Mouse (Mus musculus) midbrain, embryonic 11.5 days (tissue): ENCODE data around the gene Chd2. TPM values are rescaled to one million over a fixed set of nuclear protein-coding genes. Genes with fewer than 3 reads are reported as not detected.
A peak's percentile ranks its signal among the peaks of the same experiment; 100 is the strongest.

Experiments
- ATAC-seq: fragments of 200-750 bp; cut with Nextera tagmentation; 2 replicates; pipeline ENCODE4 v1.8.0; 2017; ENCODE audit warnings: moderate TSS enrichment, moderate library complexity; ENCODE audit not compliant: low FRiP score
- DNase-seq: peaks from one replicate; pipeline ENCODE4 v3.0.0; 2015; ENCODE audit warnings: low spot score; ENCODE audit errors: missing footprints
- H3K27ac ChIP-seq: fragments of 300-500 bp; sonication (generic); 2 replicates; pipeline ENCODE4 v1.5.1; 2014; ENCODE audit warnings: low read depth, low read length
- H3K27me3 ChIP-seq: fragments of 300-500 bp; sonication (generic); 2 replicates; pipeline ENCODE4 v1.6.1; 2014; ENCODE audit warnings: mild to moderate bottlenecking, low read length, moderate library complexity, mixed read lengths; ENCODE audit not compliant: control insufficient read depth, insufficient read depth
- H3K36me3 ChIP-seq: fragments of 300-500 bp; sonication (generic); 2 replicates; pipeline ENCODE4 v1.6.1; 2014; ENCODE audit warnings: mild to moderate bottlenecking, low read length, moderate library complexity, mixed read lengths; ENCODE audit not compliant: control insufficient read depth, insufficient read depth
- H3K4me1 ChIP-seq: fragments of 300-500 bp; sonication (generic); 2 replicates; pipeline ENCODE4 v1.6.1; 2014; ENCODE audit warnings: low read length; ENCODE audit not compliant: control insufficient read depth, insufficient read depth
- H3K4me2 ChIP-seq: fragments of 300-500 bp; sonication (generic); 2 replicates; pipeline ENCODE4 v1.6.1; 2014; ENCODE audit warnings: mild to moderate bottlenecking, moderate library complexity
- H3K4me3 ChIP-seq: fragments of 300-500 bp; sonication (generic); 2 replicates; pipeline ENCODE4 v1.5.1; 2014; ENCODE audit warnings: low read depth, low read length
- H3K9ac ChIP-seq: fragments of 300-500 bp; sonication (generic); 2 replicates; pipeline ENCODE4 v1.6.1; 2014; ENCODE audit warnings: low read length
- H3K9me3 ChIP-seq: fragments of 300-500 bp; sonication (generic); 2 replicates; pipeline ENCODE4 v1.6.1; 2016; ENCODE audit warnings: low read length; ENCODE audit not compliant: control insufficient read depth
- WGBS: fragments of 180-500 bp; shearing (Covaris S2); extraction: QIAGEN DNeasy Blood & Tissue Kit; methylation state at CpG from one replicate; pipeline ENCODE4 v1.1.7; 2014; 5-methylcytosine and 5-hydroxymethylcytosine counted together
- polyA plus RNA-seq: library from polyadenylated mRNA; unstranded; fragments of >200 nt; fragmentation: Nextera tagmentation; extraction: Ambion mirVana; gene quantifications from 2 replicates; pipeline ENCODE4 v1.2.1, GENCODE M21; 2014

The Chd2 gene
- polyA plus RNA-seq, 1 experiment from 2014 or later = 41.7 TPM

- Histone ChIP-seq H3K4me2 (peak overlapping the region; percentile 71), H3K27me3 (no peaks in the 10 kb centered on the region), H3K9me3 (no peaks in the 10 kb centered on the region), H3K4me1 (peaks cover 9% of the 10 kb centered on the region; the same call in 1 of the 2 replicates), H3K9ac (peak overlapping the region; percentile 71), H3K27ac (peak overlapping the region; percentile 92), H3K36me3 (no peaks in the 10 kb centered on the region), H3K4me3 (peak overlapping the region; percentile 37)
- ATAC-seq (peak; percentile 98), DNase-seq (peak; percentile 100)
- under 1% methylated on average over 46 of the region's 46 CpGs for WGBS
Observed at GRCm38 (mm10) chr7:73537634-73538423, 3.8 kb downstream of the Chd2 start.

GRCm38 (mm10) chr7:73537228-73537627 is 4.4 kb downstream of the Chd2 start:
- Histone ChIP-seq H3K9ac (peak overlapping the region; percentile 68), H3K4me3 (peak overlapping the region; percentile 37), H3K27me3 (no peaks in the 10 kb centered on the region), H3K4me1 (peaks cover 9% of the 10 kb centered on the region; the same call in 1 of the 2 replicates), H3K4me2 (peak overlapping the region; percentile 71), H3K9me3 (no peaks in the 10 kb centered on the region), H3K27ac (peak overlapping the region; percentile 92; the same call in 1 of the 2 replicates), H3K36me3 (no peaks in the 10 kb centered on the region)
- no peak for ATAC-seq
- 24% methylated on average over 10 of the region's 10 CpGs for WGBS
- no peak for DNase-seq

GRCm38 (mm10) chr7:73536579-73536978 is 5.1 kb downstream of the Chd2 start:
- Histone ChIP-seq H3K4me2 (peak overlapping the region; percentile 71), H3K4me1 (peaks cover 9% of the 10 kb centered on the region; the same call in 1 of the 2 replicates), H3K36me3 (no peaks in the 10 kb centered on the region), H3K4me3 (no peak overlapping the region), H3K27me3 (no peaks in the 10 kb centered on the region), H3K9me3 (no peaks in the 10 kb centered on the region), H3K9ac (no peak overlapping the region), H3K27ac (no peak overlapping the region)
- 85% methylated on average over 2 of the region's 2 CpGs for WGBS
- ATAC-seq = no peak
- DNase-seq = peak; percentile 81

- Histone ChIP-seq H3K4me1 (peaks cover 9% of the 10 kb centered on the region; the same call in 1 of the 2 replicates), H3K36me3 (no peaks in the 10 kb centered on the region; the same call in 1 of the 2 replicates), H3K4me2 (no peak overlapping the region), H3K4me3 (no peak overlapping the region), H3K9me3 (no peaks in the 10 kb centered on the region), H3K27ac (no peak overlapping the region), H3K9ac (no peak overlapping the region), H3K27me3 (no peaks in the 10 kb centered on the region)
- ATAC-seq (no peak), DNase-seq (no peak)
- 72% methylated on average over 4 of the region's 4 CpGs for WGBS
Observed at GRCm38 (mm10) chr7:73535861-73536200, 5.8 kb downstream of the Chd2 start.

GRCm38 (mm10) chr7:73534937-73535860 is 6.4 kb downstream of the Chd2 start:
- WGBS = 84% methylated on average over 2 of the region's 2 CpGs
- Histone ChIP-seq H3K9ac (no peak overlapping the region; the same call in 1 of the 2 replicates), H3K27ac (no peak overlapping the region), H3K9me3 (no peaks in the 10 kb centered on the region), H3K36me3 (no peaks in the 10 kb centered on the region; the same call in 1 of the 2 replicates), H3K4me2 (no peak overlapping the region), H3K4me3 (no peak overlapping the region), H3K4me1 (peaks cover 9% of the 10 kb centered on the region; the same call in 1 of the 2 replicates), H3K27me3 (no peaks in the 10 kb centered on the region)
- ATAC-seq (no peak), DNase-seq (no peak)

- H3K4me3 ChIP-seq = no peak overlapping the region
- peaks cover 9% of the 10 kb centered on the region; the same call in 1 of the 2 replicates for H3K4me1 ChIP-seq
- no peak overlapping the region for H3K27ac ChIP-seq
- ATAC-seq (no peak), DNase-seq (no peak)
- H3K4me2 ChIP-seq = no peak overlapping the region
- 64% methylated on average over 2 of the region's 2 CpGs for WGBS
- no peaks in the 10 kb centered on the region for H3K9me3 ChIP-seq
- no peak overlapping the region for H3K9ac ChIP-seq
- no peaks in the 10 kb centered on the region for H3K27me3 ChIP-seq
- no peaks in the 10 kb centered on the region; the same call in 1 of the 2 replicates for H3K36me3 ChIP-seq
Observed at GRCm38 (mm10) chr7:73533457-73533856, 8.2 kb downstream of the Chd2 start.

GRCm38 (mm10) chr7:73532916-73533315 is 8.7 kb downstream of the Chd2 start:
- Histone ChIP-seq H3K9me3 (no peaks in the 10 kb centered on the region), H3K9ac (no peak overlapping the region), H3K27ac (no peak overlapping the region), H3K4me3 (no peak overlapping the region), H3K27me3 (no peaks in the 10 kb centered on the region), H3K36me3 (no peaks in the 10 kb centered on the region; the same call in 1 of the 2 replicates), H3K4me2 (no peak overlapping the region), H3K4me1 (peaks cover 9% of the 10 kb centered on the region; the same call in 1 of the 2 replicates)
- DNase-seq = no peak
- ATAC-seq = no peak
- 83% methylated on average over 3 of the region's 3 CpGs for WGBS

GRCm38 (mm10) chr7:73532139-73532538 is 9.5 kb downstream of the Chd2 start:
- Histone ChIP-seq H3K36me3 (no peaks in the 10 kb centered on the region; the same call in 1 of the 2 replicates), H3K9me3 (no peaks in the 10 kb centered on the region), H3K4me1 (peaks cover 9% of the 10 kb centered on the region; the same call in 1 of the 2 replicates), H3K4me2 (no peak overlapping the region), H3K27ac (no peak overlapping the region), H3K27me3 (no peaks in the 10 kb centered on the region), H3K4me3 (no peak overlapping the region), H3K9ac (no peak overlapping the region)
- ATAC-seq (no peak), DNase-seq (no peak)
- WGBS = 82% methylated on average over 3 of the region's 3 CpGs
